Mouse (Mus musculus): Measurements from ENCODE around the gene Traf1. TPM values are rescaled to one million over a fixed set of nuclear protein-coding genes. Genes with fewer than 3 reads are reported as not detected.

Traf1 gene
- 1 to 10 TPM; 1.2 TPM for total RNA-seq (2021)
- 2.0 and 2.5 TPM in 2 replicates for polyA plus RNA-seq (2012; rRNA removed)
- long read RNA-seq, result 0 reads

DNA sequence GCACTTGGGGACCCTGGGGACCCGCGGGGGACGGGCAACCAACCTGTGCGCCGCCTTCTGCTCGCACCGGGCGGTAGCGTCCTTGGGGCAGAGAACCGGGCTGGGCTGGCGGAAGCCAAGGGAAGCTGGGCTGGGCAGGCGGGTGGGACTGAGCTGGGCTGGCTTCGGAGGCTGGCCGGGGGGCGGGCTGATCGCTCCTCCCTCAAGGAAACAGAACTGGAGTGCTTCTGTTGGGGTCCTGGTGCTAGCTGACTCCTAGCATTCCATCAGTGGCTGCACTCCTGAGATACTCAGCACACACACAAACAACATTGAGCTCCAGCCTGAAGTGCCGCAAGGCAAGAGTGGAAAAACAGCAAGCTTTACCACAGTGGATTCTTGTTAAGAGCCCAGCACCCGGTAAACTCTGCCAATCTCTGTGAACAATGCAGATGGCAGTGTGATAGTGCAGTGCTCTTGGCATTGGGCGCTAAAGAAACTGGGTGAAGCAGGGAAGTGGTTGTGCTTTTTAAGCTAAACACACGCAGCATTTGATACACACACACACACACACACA, at the start of gene Traf1:
Gene Traf1 (minus strand): TSS at position 292 of the 556 bp plus-strand sequence.
- WGBS, result 10% methylated on average over 20 of the region's 20 CpGs
- H3K9ac ChIP-seq (ENCODE audit: low read depth, low read length), result peak within 1 kb of the TSS; percentile 62

DNA sequence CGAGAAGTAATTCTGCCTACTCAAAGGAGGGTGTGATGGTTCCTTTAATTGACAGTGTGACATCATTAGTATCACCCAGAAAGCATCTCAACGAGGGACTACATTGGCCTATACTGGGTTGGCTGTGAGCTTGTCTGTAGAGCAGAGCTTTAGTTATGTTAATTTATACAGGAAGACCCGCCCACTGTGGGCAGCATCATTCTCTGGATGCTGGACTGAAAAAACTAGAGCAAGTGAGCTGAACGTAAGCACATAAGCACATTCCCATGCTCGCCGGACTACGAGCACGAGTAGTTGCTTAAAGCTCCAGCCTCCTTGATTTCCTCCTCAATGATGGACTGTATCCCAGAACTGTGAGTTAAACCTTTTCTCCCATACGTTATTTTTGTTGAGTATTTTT, 37.4 kb upstream of the Traf1 start:
- Histone ChIP-seq H3K27ac (no peak overlapping the region), H3K4me1 (ENCODE audit: control insufficient read depth, insufficient read depth, low read length) (no peaks in the 10 kb centered on the region), H3K36me3 (ENCODE audit: control insufficient read depth, insufficient read depth, low read length) (no peaks in the 10 kb centered on the region), H3K4me3 (no peak overlapping the region), H3K27me3 (ENCODE audit: control insufficient read depth, insufficient read depth, low read length) (no peaks in the 10 kb centered on the region), H3K79me2 (replicated peaks; ENCODE audit: control insufficient read depth, insufficient read depth, low read length) (no peaks in the 10 kb centered on the region), H3K9ac (ENCODE audit: low read depth, low read length) (no peak overlapping the region)
- DNase-seq, result no peak
- 84% methylated on average over 9 of the region's 9 CpGs for WGBS
- intact Hi-C loops (cut with DNase I), result no loop called here
- TF ChIP-seq EP300 (IDR thresholded peaks at IDR 0.05; ENCODE audit: insufficient read depth, low read depth, low read length), result no peak
- no peak for TF ChIP-seq CTCF (IDR thresholded peaks at IDR 0.05)
- no peak for TF ChIP-seq POLR2A (IDR thresholded peaks at IDR 0.05; ENCODE audit: insufficient read depth, low read depth, low read length)

More for the DNA sequence above, at the start of gene Traf1:
- no peaks in the 10 kb centered on the region for H3K79me2 ChIP-seq (replicated peaks; ENCODE audit: control insufficient read depth, insufficient read depth, low read length)
- H3K4me3 ChIP-seq, result peak within 1 kb of the TSS; percentile 47
- intact Hi-C loops (cut with DNase I), result no loop called here
- TF ChIP-seq CTCF (IDR thresholded peaks at IDR 0.05) (no peak), EP300 (IDR thresholded peaks at IDR 0.05; ENCODE audit: insufficient read depth, low read depth, low read length) (no peak), POLR2A (IDR thresholded peaks at IDR 0.05; ENCODE audit: insufficient read depth, low read depth, low read length) (peak; percentile 49; the same call in 1 of the 2 replicates)
- peaks cover 16% of the 10 kb centered on the region for H3K4me1 ChIP-seq (ENCODE audit: control insufficient read depth, insufficient read depth, low read length)
- no peaks in the 10 kb centered on the region; the same call in 1 of the 2 replicates for H3K27me3 ChIP-seq (ENCODE audit: control insufficient read depth, insufficient read depth, low read length)
- peak; percentile 75 to 78 for DNase-seq
- no peaks in the 10 kb centered on the region for H3K36me3 ChIP-seq (ENCODE audit: control insufficient read depth, insufficient read depth, low read length)
- H3K27ac ChIP-seq, result peak within 1 kb of the TSS; percentile 79

DNA sequence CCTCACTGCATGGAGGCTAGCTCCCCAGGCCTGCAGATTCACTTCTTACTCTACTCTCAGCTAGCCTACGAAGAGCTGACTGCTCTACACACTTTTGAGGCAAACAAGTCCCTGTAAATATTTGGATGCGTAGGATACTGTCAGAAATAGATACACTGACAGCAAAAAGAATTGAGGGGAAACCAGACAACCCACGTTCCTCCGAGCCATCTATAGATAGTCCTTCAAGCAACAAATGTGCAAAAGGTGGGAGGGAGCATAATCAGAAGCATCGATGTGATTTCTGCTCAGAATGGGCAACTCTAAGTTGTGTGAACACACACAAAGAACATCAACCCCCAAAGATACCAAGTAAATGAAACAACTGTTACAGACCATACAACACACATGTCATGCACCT, 34.9 kb upstream of the Traf1 start:
- intact Hi-C loops (cut with DNase I), result no loop called here
- no peak for DNase-seq
- no peak overlapping the region for H3K9ac ChIP-seq (ENCODE audit: low read depth, low read length)
- H3K27me3 ChIP-seq (ENCODE audit: control insufficient read depth, insufficient read depth, low read length), result no peaks in the 10 kb centered on the region
- 80% methylated on average over 5 of the region's 5 CpGs for WGBS
- H3K36me3 ChIP-seq (ENCODE audit: control insufficient read depth, insufficient read depth, low read length), result no peaks in the 10 kb centered on the region
- H3K79me2 ChIP-seq (replicated peaks; ENCODE audit: control insufficient read depth, insufficient read depth, low read length), result no peaks in the 10 kb centered on the region
- peaks cover 1% of the 10 kb centered on the region for H3K4me1 ChIP-seq (ENCODE audit: control insufficient read depth, insufficient read depth, low read length)
- no peak overlapping the region for H3K27ac ChIP-seq
- H3K4me3 ChIP-seq, result no peak overlapping the region
- TF ChIP-seq POLR2A (IDR thresholded peaks at IDR 0.05; ENCODE audit: insufficient read depth, low read depth, low read length), result no peak
- no peak for TF ChIP-seq CTCF (IDR thresholded peaks at IDR 0.05)
- TF ChIP-seq EP300 (IDR thresholded peaks at IDR 0.05; ENCODE audit: insufficient read depth, low read depth, low read length), result no peak

DNA sequence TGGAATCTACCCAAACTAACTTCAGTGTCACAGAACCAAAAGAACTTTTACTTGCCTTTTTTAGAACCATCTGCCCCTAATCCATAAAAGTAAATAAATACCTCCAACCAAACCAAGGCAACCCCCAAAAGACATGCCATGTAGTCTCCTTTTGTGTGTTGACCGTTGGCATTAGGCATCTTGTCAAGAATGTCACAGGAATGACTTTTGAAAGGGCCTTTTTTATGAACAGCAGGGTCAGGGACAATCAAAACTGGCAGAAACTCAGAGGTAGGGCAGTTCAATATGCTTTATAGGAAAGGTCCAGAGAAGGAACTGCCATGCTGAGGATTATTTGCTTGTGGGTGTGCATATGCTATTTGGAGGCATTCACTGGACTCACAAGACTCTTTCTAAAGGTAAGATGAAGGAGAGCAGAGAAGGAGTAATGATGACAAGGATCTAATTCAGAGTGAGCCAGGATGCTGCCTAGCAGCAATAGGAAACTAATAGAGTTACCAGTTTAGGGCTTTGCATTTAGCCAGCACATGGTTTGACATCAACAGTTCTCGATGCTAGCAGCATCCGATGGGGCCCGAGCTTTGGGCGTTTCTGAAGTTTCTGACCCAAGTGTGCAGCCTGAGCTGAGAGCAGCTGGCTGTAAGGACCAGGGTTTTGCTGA, 32.3 kb upstream of the Traf1 start:
- H3K36me3 ChIP-seq (ENCODE audit: control insufficient read depth, insufficient read depth, low read length), result no peaks in the 10 kb centered on the region
- H3K79me2 ChIP-seq (replicated peaks; ENCODE audit: control insufficient read depth, insufficient read depth, low read length), result no peaks in the 10 kb centered on the region
- intact Hi-C loops (cut with DNase I), result no loop called here
- 81% methylated on average over 5 of the region's 5 CpGs for WGBS
- TF ChIP-seq CTCF (IDR thresholded peaks at IDR 0.05), result no peak
- TF ChIP-seq EP300 (IDR thresholded peaks at IDR 0.05; ENCODE audit: insufficient read depth, low read depth, low read length), result no peak
- TF ChIP-seq POLR2A (IDR thresholded peaks at IDR 0.05; ENCODE audit: insufficient read depth, low read depth, low read length), result no peak
- peaks cover 1% of the 10 kb centered on the region for H3K4me1 ChIP-seq (ENCODE audit: control insufficient read depth, insufficient read depth, low read length)
- no peaks in the 10 kb centered on the region for H3K27me3 ChIP-seq (ENCODE audit: control insufficient read depth, insufficient read depth, low read length)
- no peak overlapping the region for H3K27ac ChIP-seq
- no peak for DNase-seq
- H3K4me3 ChIP-seq, result no peak overlapping the region
- no peak overlapping the region for H3K9ac ChIP-seq (ENCODE audit: low read depth, low read length)

- H3K27me3 ChIP-seq (ENCODE audit: control insufficient read depth, insufficient read depth, low read length), result no peaks in the 10 kb centered on the region
- H3K4me1 ChIP-seq (ENCODE audit: control insufficient read depth, insufficient read depth, low read length), result peaks cover 1% of the 10 kb centered on the region
- no peak for DNase-seq
- H3K4me3 ChIP-seq, result no peak overlapping the region
- intact Hi-C loops (cut with DNase I), result no loop called here
- no peaks in the 10 kb centered on the region for H3K79me2 ChIP-seq (replicated peaks; ENCODE audit: control insufficient read depth, insufficient read depth, low read length)
- 33% methylated on average over 9 of the region's 9 CpGs for WGBS
- H3K36me3 ChIP-seq (ENCODE audit: control insufficient read depth, insufficient read depth, low read length), result no peaks in the 10 kb centered on the region
- TF ChIP-seq EP300 (IDR thresholded peaks at IDR 0.05; ENCODE audit: insufficient read depth, low read depth, low read length), result no peak
- TF ChIP-seq CTCF (IDR thresholded peaks at IDR 0.05), result no peak
- no peak for TF ChIP-seq POLR2A (IDR thresholded peaks at IDR 0.05; ENCODE audit: insufficient read depth, low read depth, low read length)
- no peak overlapping the region for H3K27ac ChIP-seq
- no peak overlapping the region for H3K9ac ChIP-seq (ENCODE audit: low read depth, low read length)
Observed at GRCm38 (mm10) chr2:34992729-34993695, 31.4 kb upstream of the Traf1 start.

All from heart, adult 2 months (tissue).